Mouse (Mus musculus): ENCODE results near the gene Pde3b.
"Not testable (repeated sequence)": the region's sequence is repeated elsewhere in the genome, so short reads cannot be mapped to it uniquely, and the experiment has no call there.

Pde3b gene

GRCm38 (mm10) chr7:114480196-114480989 is 65.3 kb downstream of the Pde3b start:
- DNase-seq = no peak

DNA sequence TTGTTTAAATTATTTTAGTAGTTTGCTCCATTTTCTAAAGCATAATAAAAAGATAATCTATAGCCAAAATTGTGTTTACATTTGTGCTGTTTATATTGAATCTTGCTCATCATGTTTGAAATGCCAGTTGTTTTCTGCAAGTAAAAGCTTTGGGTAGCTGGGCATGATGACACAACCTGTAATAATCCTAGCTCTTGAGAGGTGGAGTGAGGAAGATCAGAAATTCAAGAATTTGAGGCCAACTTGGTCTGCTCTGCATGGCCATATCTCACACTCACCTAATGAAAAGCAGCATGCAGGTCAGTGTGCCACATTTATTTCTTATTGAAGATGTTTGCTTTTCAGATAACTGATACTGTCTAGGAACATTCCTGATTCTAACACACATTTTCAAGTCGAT is 65.9 kb downstream of the Pde3b start:
- no peak for DNase-seq

- no peak for DNase-seq
Measured at GRCm38 (mm10) chr7:114481429-114481931, 66.4 kb downstream of the Pde3b start.

- no peak for DNase-seq
Measured at GRCm38 (mm10) chr7:114492540-114492939, 77.5 kb downstream of the Pde3b start.

DNA sequence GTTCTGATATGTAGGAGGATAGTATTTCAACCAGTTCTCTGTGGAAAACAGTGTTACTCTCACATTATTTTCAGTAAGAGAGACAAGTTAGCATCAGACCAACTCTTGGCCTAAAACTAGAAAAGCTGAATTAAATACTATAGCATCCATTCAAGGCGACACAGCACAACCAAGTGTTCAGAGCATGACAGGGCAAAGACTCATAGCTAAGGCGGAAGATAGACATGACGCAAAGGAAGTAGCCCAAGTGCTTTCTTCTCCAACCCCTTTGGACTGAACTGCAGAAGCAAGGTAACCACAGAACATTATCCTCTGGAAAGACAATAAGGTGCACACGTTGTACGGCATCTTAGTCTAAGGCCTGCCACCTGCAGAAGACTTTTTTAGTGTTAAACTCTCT is 79.0 kb downstream of the Pde3b start:
- no peak for DNase-seq

GRCm38 (mm10) chr7:114499293-114499692 is 84.2 kb downstream of the Pde3b start:
- DNase-seq = no peak

DNA sequence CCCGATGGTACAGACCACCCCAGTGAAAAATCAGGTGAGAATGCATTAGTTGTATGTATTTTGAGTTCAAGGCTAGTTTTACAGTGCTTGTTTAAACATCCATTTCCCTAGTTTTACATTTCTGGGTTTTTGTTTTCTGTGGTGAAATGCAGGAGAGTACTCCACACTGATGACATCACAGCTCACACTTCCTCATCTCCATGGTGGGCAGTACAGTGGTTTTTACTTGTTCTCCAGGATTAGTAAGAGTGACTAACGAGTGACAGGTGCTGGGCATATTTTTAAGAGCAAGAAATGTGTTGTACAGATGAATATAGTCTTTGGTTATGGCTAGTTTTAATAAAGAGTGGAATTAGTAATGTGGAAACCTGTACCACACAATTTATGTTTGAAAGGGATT is 93.8 kb downstream of the Pde3b start:
- DNase-seq = no peak

DNA sequence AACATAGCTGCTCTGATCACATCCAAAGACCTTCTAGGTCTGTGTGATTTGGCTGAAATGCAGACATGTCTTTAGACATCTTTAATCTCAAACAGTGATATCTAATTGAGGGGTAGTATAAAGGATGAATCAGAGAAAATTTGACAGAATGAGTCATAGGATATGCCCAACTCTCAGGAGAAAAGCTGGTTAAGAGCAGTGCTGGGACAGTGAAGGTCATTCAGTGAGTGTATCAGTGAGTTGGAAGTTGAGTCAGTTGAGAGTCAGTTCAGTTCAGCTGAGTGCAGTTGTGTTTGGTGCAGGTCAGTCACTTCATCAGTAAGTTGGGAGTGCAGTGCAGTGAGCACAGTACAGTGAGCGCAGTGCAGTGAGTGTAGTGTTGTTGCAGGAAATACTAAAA is 105.0 kb downstream of the Pde3b start:
- DNase-seq = no peak

GRCm38 (mm10) chr7:114526245-114526644 is 111.2 kb downstream of the Pde3b start:
- no peak for DNase-seq

GRCm38 (mm10) chr7:114536179-114536578 is 121.1 kb downstream of the Pde3b start:
- DNase-seq = no peak

DNA sequence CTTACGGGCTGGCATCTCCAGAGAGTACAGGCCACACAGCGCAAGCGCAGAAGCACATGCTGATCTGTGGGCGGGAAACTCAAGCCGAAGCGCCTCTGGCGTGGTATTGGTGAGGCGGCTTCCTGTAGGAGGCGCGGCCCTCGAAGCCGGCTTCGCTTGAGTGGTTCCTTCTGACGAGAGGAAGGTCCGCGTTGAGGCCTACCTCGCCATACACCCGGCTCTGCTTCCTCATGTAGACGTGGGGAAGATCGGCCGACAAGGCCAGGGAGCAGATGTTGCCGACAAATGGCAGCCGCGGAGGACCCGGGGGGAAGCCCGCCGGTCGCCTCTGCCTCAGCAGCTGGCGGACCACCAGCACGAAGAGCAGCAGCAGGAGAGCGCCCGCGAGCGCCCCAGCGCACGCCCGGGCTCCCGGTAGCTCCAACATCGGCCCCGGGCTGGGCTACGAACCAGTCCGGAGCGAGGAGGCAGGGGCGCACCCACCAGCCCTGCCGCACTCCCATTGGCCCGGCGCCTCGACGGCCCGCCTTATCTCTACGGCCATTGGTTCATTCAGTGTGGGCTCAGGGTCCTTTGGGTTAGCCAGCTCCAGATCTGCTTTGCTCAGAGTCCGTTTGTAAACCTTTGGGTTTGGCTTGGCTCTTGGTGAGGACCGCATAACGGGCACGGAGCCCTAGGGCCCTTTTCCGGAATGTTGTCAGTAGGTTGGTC is 147.6 kb downstream of the Pde3b start, which contains the start of gene Cyp2r1:
Cyp2r1 (minus strand) TSS at position 442 of the 711 bp plus-strand sequence.
- DNase-seq = peak; percentile 86

DNA sequence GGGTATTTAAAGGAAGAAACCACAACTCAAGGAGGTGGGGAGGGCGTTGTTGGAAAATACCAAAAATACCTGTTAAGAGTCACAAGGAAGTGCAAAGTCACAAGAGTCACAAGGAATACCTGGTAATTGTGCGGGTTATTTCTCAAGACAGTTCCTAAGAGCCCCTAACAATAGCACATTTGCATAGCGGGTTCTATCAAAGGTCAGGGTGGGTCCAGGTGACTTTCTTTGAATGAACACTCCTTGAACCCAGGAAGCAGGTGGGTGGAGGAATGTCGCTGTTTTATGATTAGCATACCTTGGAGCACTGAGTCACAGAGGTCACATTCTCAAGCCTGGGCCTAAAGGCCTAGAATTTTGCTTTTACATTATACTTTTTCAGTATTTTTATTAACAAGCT is 158.8 kb downstream of the Pde3b start:
- not testable (repeated sequence) for DNase-seq

DNA sequence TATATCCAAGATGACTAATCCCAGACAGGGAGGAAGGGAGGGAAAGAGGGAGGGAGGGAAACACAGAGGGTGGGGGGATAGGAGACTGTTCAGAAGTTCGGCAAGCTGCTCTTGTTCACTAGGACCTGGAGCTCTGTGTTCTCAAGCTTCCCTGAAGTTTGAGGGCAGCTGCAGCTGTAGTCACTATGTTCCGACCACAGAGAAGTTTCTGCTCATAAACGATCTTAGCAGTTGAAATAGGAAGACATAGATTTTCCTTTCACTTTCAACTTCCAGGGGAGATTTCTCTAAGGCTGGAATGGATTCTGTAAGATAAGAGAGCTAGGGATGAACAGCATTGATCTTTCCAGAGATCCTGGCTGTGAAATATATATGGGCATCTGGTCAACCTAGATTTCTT is 161.8 kb downstream of the Pde3b start:
- DNase-seq = no peak

DNA sequence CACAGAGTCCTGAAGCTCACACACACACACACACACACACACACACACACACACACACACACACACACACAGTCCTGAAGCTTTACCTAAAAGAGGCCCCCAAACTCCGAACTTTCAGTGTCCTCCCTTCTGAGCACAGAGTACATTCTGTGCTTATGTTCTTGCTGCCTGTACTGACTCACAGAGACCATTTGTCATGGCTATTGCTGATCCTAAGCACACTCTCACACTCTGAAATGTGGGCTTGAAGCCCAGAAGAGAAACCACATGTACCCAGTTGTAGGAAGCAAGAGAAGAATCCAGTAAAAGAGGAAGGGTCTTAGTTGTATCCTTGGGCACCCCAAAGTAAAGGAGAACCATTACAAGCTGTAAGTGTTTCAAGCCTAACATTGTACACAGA is 162.6 kb downstream of the Pde3b start:
- no peak for DNase-seq

- peak; percentile 22 for DNase-seq
Measured at GRCm38 (mm10) chr7:114580426-114580825, 165.3 kb downstream of the Pde3b start.

DNA sequence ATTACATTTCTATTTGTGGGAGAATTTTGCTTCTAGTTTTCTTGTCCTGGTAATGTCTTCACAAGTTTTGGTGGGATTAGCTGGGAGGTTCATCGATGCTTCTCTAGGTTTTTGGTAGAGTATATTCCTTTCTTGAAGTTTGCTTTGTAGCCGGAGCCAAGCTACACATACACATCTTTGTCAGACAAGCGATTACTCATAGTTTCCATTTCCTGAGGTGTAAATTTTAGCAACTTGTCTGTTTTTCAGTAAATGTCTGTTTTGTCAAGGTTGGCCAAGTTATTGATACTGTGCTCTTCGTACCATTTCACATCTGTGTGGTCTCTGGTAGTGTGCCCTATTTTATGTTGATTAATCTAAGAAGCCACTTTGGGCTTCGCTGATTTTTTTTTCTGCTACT is 166.1 kb downstream of the Pde3b start:
- DNase-seq = no peak

DNA sequence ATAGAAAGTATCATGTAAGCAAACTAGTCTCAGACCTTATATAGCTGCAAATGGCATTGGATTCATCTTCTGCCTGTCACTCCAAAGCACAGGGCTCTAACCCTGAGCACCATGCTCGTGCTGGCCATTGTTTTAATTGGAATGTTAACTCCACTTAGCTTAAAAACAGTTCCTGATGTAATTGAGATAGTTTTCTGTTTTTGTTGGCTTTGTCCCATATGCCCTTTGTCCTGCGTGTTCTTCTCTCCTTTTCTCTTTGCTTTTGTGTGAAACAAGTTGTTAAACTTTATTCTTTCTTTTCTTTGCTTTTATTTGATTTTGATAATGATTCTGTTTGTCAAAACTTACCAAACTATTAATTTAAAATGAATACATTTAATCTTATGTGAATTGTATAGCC is 167.4 kb downstream of the Pde3b start:
- DNase-seq = no peak

Measured in kidney, adult 11 months (tissue).